9 mouse cellular contexts compared by ENCODE assay signal in genomic region chr3:89314791-89315190, GRCm38 (mm10). TPM values are rescaled to one million over a fixed set of nuclear protein-coding genes. Genes with fewer than 3 reads are reported as not detected.
DNase-seq lines count a peak whose midpoint lies in the region; ATAC-seq and TF ChIP-seq lines count a peak whose summit lies in the region.
"Had no signal": no experiment of that assay in that cellular context is flagged by ENCODE, and none has a peak within 500 bp of the region (broad histone marks: within the 10 kb centered on the region; RNA-seq: fewer than 3 reads in every experiment).

No protein-coding gene starts in this region.

- H3K27ac ChIP-seq in kidney, embryonic 14.5 days (ENCODE audit: low read depth, low read length), result no peak overlapping the region
- no peak overlapping the region for H3K27ac ChIP-seq in embryonic facial prominence, embryonic 13.5 days
- no peak overlapping the region for H3K27ac ChIP-seq in intestine, postnatal 0 days (ENCODE audit: low read depth, low read length)

- peak overlapping the region; percentile 33; the same call in 1 of the 2 replicates for H3K4me3 ChIP-seq in kidney, embryonic 14.5 days (ENCODE audit: low read length)
- peak overlapping the region; percentile 36 for H3K4me3 ChIP-seq in embryonic facial prominence, embryonic 13.5 days
- H3K4me3 ChIP-seq in intestine, postnatal 0 days (ENCODE audit: low read depth, low read length), result no peak overlapping the region
- H3K4me3 ChIP-seq in myocyte, result no peak overlapping the region

- H3K79me2 ChIP-seq in myocyte (ENCODE audit: control insufficient read depth, insufficient read depth), result no peaks in the 10 kb centered on the region

- DNase-seq in kidney, adult 18-20 months, result no peak
- DNase-seq in gastrocnemius, postnatal 10 days, result no peak
- DNase-seq in MN1 (ENCODE audit: low spot score), result no peak
- no peak for DNase-seq in gastrocnemius, adult 8-10 months (ENCODE audit: low spot score in 2 of 2)

- peak overlapping the region; percentile 61; the same call in 1 of the 2 replicates for H3K4me2 ChIP-seq in kidney, embryonic 14.5 days (replicated peaks; ENCODE audit: low read depth, low read length)
- peak overlapping the region; percentile 67 for H3K4me2 ChIP-seq in embryonic facial prominence, embryonic 13.5 days
- peak overlapping the region; percentile 68 for H3K4me2 ChIP-seq in intestine, postnatal 0 days (replicated peaks; ENCODE audit: low read depth)
- peak overlapping the region; percentile 74 for H3K4me2 ChIP-seq in myocyte (ENCODE audit: low read depth)

- no peak overlapping the region for H3ac ChIP-seq in myocyte (ENCODE audit: control insufficient read depth, insufficient read length)

- WGBS in kidney, embryonic 14.5 days, result 41% methylated on average over 2 of the region's 2 CpGs
- WGBS in embryonic facial prominence, embryonic 13.5 days, result 49% methylated on average over 2 of the region's 2 CpGs
- 52% methylated on average over 2 of the region's 2 CpGs for WGBS in intestine, postnatal 0 days

- no peak for TF ChIP-seq POLR2A in myocyte (IDR thresholded peaks at IDR 0.05; ENCODE audit: insufficient read length, low read depth)

- TF ChIP-seq CTCF in intestine, postnatal 0 days (IDR thresholded peaks at IDR 0.05; ENCODE audit: low read depth), result no peak

- H3K9me3 ChIP-seq in kidney, embryonic 14.5 days (ENCODE audit: control insufficient read depth, low read length), result no peaks in the 10 kb centered on the region
- H3K9me3 ChIP-seq in embryonic facial prominence, embryonic 13.5 days, result peaks cover 5% of the 10 kb centered on the region; the same call in 1 of the 2 replicates
- no peaks in the 10 kb centered on the region for H3K9me3 ChIP-seq in intestine, postnatal 0 days (ENCODE audit: control insufficient read depth)

- no peaks in the 10 kb centered on the region for H3K36me3 ChIP-seq in kidney, embryonic 14.5 days (ENCODE audit: control insufficient read depth, insufficient read depth, low read length)
- H3K36me3 ChIP-seq in embryonic facial prominence, embryonic 13.5 days, result no peaks in the 10 kb centered on the region
- no peaks in the 10 kb centered on the region for H3K36me3 ChIP-seq in intestine, postnatal 0 days (ENCODE audit: control insufficient read depth, insufficient read depth)
- no peaks in the 10 kb centered on the region for H3K36me3 ChIP-seq in myocyte (ENCODE audit: control insufficient read depth, insufficient read depth)

- H3K27me3 ChIP-seq in kidney, embryonic 14.5 days (ENCODE audit: control insufficient read depth, insufficient read depth, low read length), result peaks cover 17% of the 10 kb centered on the region
- H3K27me3 ChIP-seq in embryonic facial prominence, embryonic 13.5 days, result peaks cover 36% of the 10 kb centered on the region
- peaks cover 19% of the 10 kb centered on the region for H3K27me3 ChIP-seq in intestine, postnatal 0 days (replicated peaks; ENCODE audit: control insufficient read depth, insufficient read depth, low read length)
- H3K27me3 ChIP-seq in myocyte (ENCODE audit: control insufficient read depth, insufficient read depth, insufficient read length), result peaks cover 9% of the 10 kb centered on the region

- H3K9ac ChIP-seq in kidney, embryonic 14.5 days (ENCODE audit: low read depth, low read length), result peak overlapping the region; percentile 60; the same call in 1 of the 2 replicates
- peak overlapping the region; percentile 62; the same call in 1 of the 2 replicates for H3K9ac ChIP-seq in embryonic facial prominence, embryonic 13.5 days
- H3K9ac ChIP-seq in intestine, postnatal 0 days (ENCODE audit: low read depth, low read length), result no peak overlapping the region

- ATAC-seq in kidney, embryonic 14.5 days (ENCODE audit: low FRiP score, low TSS enrichment), result no peak
- no peak for ATAC-seq in embryonic facial prominence, embryonic 13.5 days (ENCODE audit: insufficient number of reproducible peaks, insufficient read depth, low FRiP score, low TSS enrichment, low read depth)
- ATAC-seq in intestine, postnatal 0 days, result no peak

- H3K4me1 ChIP-seq in kidney, embryonic 14.5 days (ENCODE audit: control insufficient read depth, insufficient read depth, low read length), result peaks cover 37% of the 10 kb centered on the region
- H3K4me1 ChIP-seq in embryonic facial prominence, embryonic 13.5 days, result peaks cover 52% of the 10 kb centered on the region
- H3K4me1 ChIP-seq in intestine, postnatal 0 days (replicated peaks; ENCODE audit: control insufficient read depth, insufficient read depth, low read length), result peaks cover 10% of the 10 kb centered on the region; the same call in 1 of the 2 replicates

TF ChIP-seq in myocyte, 11 proteins besides CTCF, POLR2A, EP300 and RAD21:
- no peak for TF ChIP-seq REST (IDR thresholded peaks at IDR 0.05; ENCODE audit: insufficient read depth, insufficient read length)
- no peak for TF ChIP-seq E2F4 (IDR thresholded peaks at IDR 0.05; ENCODE audit: insufficient read depth)
- no peak for TF ChIP-seq SRF (IDR thresholded peaks at IDR 0.05; ENCODE audit: control insufficient read depth, insufficient read length, low read depth)

RNA-seq across cellular contexts. Expression of gene Efna3, which starts 8.0 kb away (rescaled TPM):
- 9.7 and 10.1 TPM in 2 replicates for polyA plus RNA-seq in kidney, embryonic 14.5 days (2014; fragmentation: Nextera tagmentation; extraction: Ambion mirVana)
- 22.6 and 26.6 TPM in 2 replicates for polyA plus RNA-seq in embryonic facial prominence, embryonic 13.5 days (2015; fragmentation: Nextera tagmentation; extraction: Ambion mirVana)
- 1.4 and 1.6 TPM in 2 replicates for polyA plus RNA-seq in intestine, postnatal 0 days (2015; fragmentation: Nextera tagmentation; extraction: Ambion mirVana)
- 1.8 TPM for polyA plus RNA-seq in myocyte (2012; fragmentation: generic; extraction: Trizol)
- total RNA-seq in gastrocnemius, postnatal 10 days (2021), result not detected
- not detected for total RNA-seq in gastrocnemius, adult 8-10 months (2022)
- total RNA-seq: neutrophil, adult 5-6 weeks had no signal

RNA-seq across cellular contexts. Expression of gene Efna4, which starts 23.0 kb away (rescaled TPM):
- polyA plus RNA-seq in kidney, embryonic 14.5 days (2014; fragmentation: Nextera tagmentation; extraction: Ambion mirVana), result 30.1 and 36.6 TPM in 2 replicates
- 46.5 and 50.1 TPM in 2 replicates for polyA plus RNA-seq in embryonic facial prominence, embryonic 13.5 days (2015; fragmentation: Nextera tagmentation; extraction: Ambion mirVana)
- 5.1 and 5.3 TPM in 2 replicates for polyA plus RNA-seq in intestine, postnatal 0 days (2015; fragmentation: Nextera tagmentation; extraction: Ambion mirVana)
- 5.4 TPM for polyA plus RNA-seq in myocyte (2012; fragmentation: generic; extraction: Trizol)
- 1 to 10 TPM in 1 of 2 experiments, under 1 TPM in 1; 0.82 to 1.9 TPM for total RNA-seq in gastrocnemius, postnatal 10 days (2021)
- total RNA-seq in gastrocnemius, adult 8-10 months (2022), result not detected
- total RNA-seq: neutrophil, adult 5-6 weeks had no signal

RNA-seq across cellular contexts. Expression of gene Efna1, which starts 33.8 kb away (rescaled TPM):
- polyA plus RNA-seq in kidney, embryonic 14.5 days (2014; fragmentation: Nextera tagmentation; extraction: Ambion mirVana), result 45.4 and 58.8 TPM in 2 replicates
- polyA plus RNA-seq in embryonic facial prominence, embryonic 13.5 days (2015; fragmentation: Nextera tagmentation; extraction: Ambion mirVana), result 40.7 and 43.1 TPM in 2 replicates
- 50.7 and 69.8 TPM in 2 replicates for polyA plus RNA-seq in intestine, postnatal 0 days (2015; fragmentation: Nextera tagmentation; extraction: Ambion mirVana)
- polyA plus RNA-seq in myocyte (2012; fragmentation: generic; extraction: Trizol), result 8.2 TPM
- 10 to 100 TPM; 21.1 to 26.3 TPM for total RNA-seq in gastrocnemius, postnatal 10 days (2021)
- total RNA-seq in gastrocnemius, adult 8-10 months (2022), result 10 to 100 TPM in 1 of 4 experiments, 1 to 10 TPM in 3; 8.7 to 10.8 (median 8.8) TPM

RNA-seq across cellular contexts. Expression of gene Adam15, which starts 35.0 kb away (rescaled TPM):
- 35.9 and 47.1 TPM in 2 replicates for polyA plus RNA-seq in kidney, embryonic 14.5 days (2014; fragmentation: Nextera tagmentation; extraction: Ambion mirVana)
- 50.8 and 52.6 TPM in 2 replicates for polyA plus RNA-seq in embryonic facial prominence, embryonic 13.5 days (2015; fragmentation: Nextera tagmentation; extraction: Ambion mirVana)
- 33.9 and 37.0 TPM in 2 replicates for polyA plus RNA-seq in intestine, postnatal 0 days (2015; fragmentation: Nextera tagmentation; extraction: Ambion mirVana)
- 78.4 TPM for polyA plus RNA-seq in myocyte (2012; fragmentation: generic; extraction: Trizol)
- 10 to 100 TPM; 32.6 to 48.1 TPM for total RNA-seq in gastrocnemius, postnatal 10 days (2021)
- 10 to 100 TPM; 13.0 to 17.0 (median 16.4) TPM for total RNA-seq in gastrocnemius, adult 8-10 months (2022)

RNA-seq across cellular contexts. Expression of gene Slc50a1, which starts 44.4 kb away (rescaled TPM):
- polyA plus RNA-seq in kidney, embryonic 14.5 days (2014; fragmentation: Nextera tagmentation; extraction: Ambion mirVana), result 55.1 and 64.1 TPM in 2 replicates
- polyA plus RNA-seq in embryonic facial prominence, embryonic 13.5 days (2015; fragmentation: Nextera tagmentation; extraction: Ambion mirVana), result 67.4 and 68.6 TPM in 2 replicates
- polyA plus RNA-seq in intestine, postnatal 0 days (2015; fragmentation: Nextera tagmentation; extraction: Ambion mirVana), result 57.4 and 61.8 TPM in 2 replicates
- polyA plus RNA-seq in myocyte (2012; fragmentation: generic; extraction: Trizol), result 48.7 TPM
- 10 to 100 TPM; 19.0 to 28.7 TPM for total RNA-seq in gastrocnemius, postnatal 10 days (2021)
- 1 to 10 TPM; 6.3 to 9.0 (median 7.7) TPM for total RNA-seq in gastrocnemius, adult 8-10 months (2022)

Comparison
In these comparisons a context has a peak if more than half of its experiments do, and no peak if none do; other contexts are left out.
1. H3K4me3 ChIP-seq: peak in kidney, embryonic 14.5 days (single experiment) and embryonic facial prominence, embryonic 13.5 days (single experiment); none in intestine, postnatal 0 days (single experiment) and myocyte (single experiment).
2. Peak in every context shown above with its lines, with median percentiles within 50 percentile points of each other: H3K4me2 ChIP-seq.